Mouse (Mus musculus): ENCODE measurements around the gene Tbx10.
"Not testable (repeated sequence)": the region's sequence is repeated elsewhere in the genome, so short reads cannot be mapped to it uniquely, and the experiment has no call there.

The Tbx10 gene

GRCm38 (mm10) chr19:4042124-4042523 is 49.6 kb downstream of the Tbx10 start:
- no peak for DNase-seq (ENCODE audit: low spot score in 2 of 2)

- not testable (repeated sequence) for DNase-seq (ENCODE audit: low spot score in 2 of 2)
Observed at GRCm38 (mm10) chr19:4044109-4044508, 51.6 kb downstream of the Tbx10 start.

GRCm38 (mm10) chr19:4045966-4046865 is 53.7 kb downstream of the Tbx10 start, which contains the start of gene Gstp2:
Gstp2 (minus strand) TSS chr19:4046023.
- DNase-seq (ENCODE audit: low spot score in 2 of 2): peak; percentile 69 to 85

GRCm38 (mm10) chr19:4046866-4047254 is 54.3 kb downstream of the Tbx10 start:
- no peak for DNase-seq (ENCODE audit: low spot score in 2 of 2)

GRCm38 (mm10) chr19:4047859-4048258 is 55.3 kb downstream of the Tbx10 start:
- DNase-seq (ENCODE audit: low spot score in 2 of 2): peak; percentile 59 to 74

GRCm38 (mm10) chr19:4049069-4049468 is 56.5 kb downstream of the Tbx10 start:
- DNase-seq (ENCODE audit: low spot score in 2 of 2): not testable (repeated sequence)

Measured in frontal cortex, postnatal 36 days (tissue).